Mouse (Mus musculus) thymus, adult 2 months (tissue): ENCODE measurements around the gene Fat4.

Experiments
- CTCF ChIP-seq: fragments of 200-500 bp; IDR thresholded peaks from 2 replicates; pipeline ENCODE4 v1.5.1; 2012; ENCODE audit warnings: mild to moderate bottlenecking, control low read depth, low read length, moderate library complexity, borderline replicate concordance; ENCODE audit not compliant: control insufficient read depth, poor library complexity, insufficient read depth; ENCODE audit errors: extremely low read depth
- POLR2A ChIP-seq: fragments of 200-500 bp; IDR thresholded peaks from 2 replicates; pipeline ENCODE4 v1.6.1; 2012; ENCODE audit warnings: mild to moderate bottlenecking, low read length, control low read depth, moderate library complexity; ENCODE audit not compliant: control insufficient read depth, poor library complexity, insufficient read depth; ENCODE audit errors: extremely low read depth

DNA sequence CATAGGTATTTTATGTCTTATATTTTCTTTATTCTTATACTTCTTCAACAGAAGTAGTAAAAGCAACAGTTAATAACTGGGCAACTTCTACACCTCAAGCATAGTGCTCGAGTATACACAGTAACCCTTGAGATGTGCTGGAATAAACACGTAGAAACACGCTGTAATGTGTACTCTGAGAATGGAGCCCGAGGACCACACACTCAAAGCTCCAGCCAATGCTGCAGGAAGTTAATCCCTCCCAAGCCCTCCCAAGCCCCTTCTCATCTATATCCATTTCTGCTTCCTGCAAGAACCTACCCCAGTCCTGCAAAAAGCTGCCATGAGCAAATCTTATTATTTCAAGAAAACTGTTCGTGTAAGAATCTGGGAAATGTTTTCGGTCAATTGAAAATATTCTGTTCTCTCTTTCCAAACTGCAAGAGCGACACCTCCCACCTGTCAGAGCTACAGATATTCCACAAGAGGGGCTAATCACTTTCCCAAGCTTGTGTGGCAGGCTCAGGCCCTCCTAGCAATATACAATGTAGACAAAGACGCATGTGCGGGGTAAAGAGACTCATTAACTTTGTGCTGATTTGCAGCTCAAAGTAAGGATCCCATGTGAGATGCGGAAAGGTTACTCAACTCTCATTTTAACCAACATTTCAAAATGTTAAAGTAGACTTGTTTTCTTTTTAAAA lies 161.0 kb downstream of the Fat4 start:
- no peak for TF ChIP-seq POLR2A
- TF ChIP-seq CTCF: no peak
